Mouse (Mus musculus) olfactory bulb, adult 2 months (tissue): ENCODE data around the gene Gapvd1. TPM values are rescaled to one million over a fixed set of nuclear protein-coding genes. Genes with fewer than 3 reads are reported as not detected.

ENCODE experiments used
- H3K27ac ChIP-seq: fragments of 200-500 bp; 2 replicates; pipeline ENCODE4 v1.5.1; 2012; ENCODE audit warnings: low read depth, low read length; ENCODE audit not compliant: insufficient read depth
- H3K4me1 ChIP-seq: fragments of 200-500 bp; 2 replicates; pipeline ENCODE4 v1.6.1; 2012; ENCODE audit warnings: low read length; ENCODE audit not compliant: control insufficient read depth, insufficient read depth
- H3K4me3 ChIP-seq: fragments of 200-500 bp; 2 replicates; pipeline ENCODE4 v1.5.1; 2012; ENCODE audit warnings: mild to moderate bottlenecking, low read depth, low read length, moderate library complexity; ENCODE audit not compliant: insufficient read depth
- CTCF ChIP-seq: fragments of 200-500 bp; IDR thresholded peaks from 2 replicates; pipeline ENCODE4 v1.5.1; 2012; ENCODE audit warnings: low read depth, mild to moderate bottlenecking, low read length, moderate library complexity; ENCODE audit not compliant: insufficient read depth
- POLR2A ChIP-seq: fragments of 200-500 bp; IDR thresholded peaks from 2 replicates; pipeline ENCODE4 v1.6.1; 2012; ENCODE audit warnings: mild to moderate bottlenecking, low read depth, low read length, moderate library complexity; ENCODE audit not compliant: insufficient read depth
- WGBS: fragments of 180-500 bp; shearing (Covaris S2); methylation state at CpG from one replicate; pipeline ENCODE4 v1.1.7; 2018; 5-methylcytosine and 5-hydroxymethylcytosine counted together
- polyA plus RNA-seq: library from polyadenylated mRNA; stranded (reverse); fragments of >200 nt; gene quantifications from 2 replicates; pipeline ENCODE4 v1.2.4, GENCODE M21; 2012; ENCODE audit warnings: low replicate concordance; ENCODE audit not compliant: missing spikeins, insufficient read depth, insufficient read length

The Gapvd1 gene
- polyA plus RNA-seq, 1 experiment: not detected

- Histone ChIP-seq H3K4me3 (no peak overlapping the region), H3K27ac (no peak overlapping the region), H3K4me1 (peaks cover 6% of the 10 kb centered on the region)
- WGBS: 78% methylated on average over 6 of the region's 6 CpGs
- TF ChIP-seq POLR2A (no peak), CTCF (no peak)
Observed at GRCm38 (mm10) chr2:34774493-34774892, 19.5 kb upstream of the Gapvd1 start.

GRCm38 (mm10) chr2:34773673-34774072, 18.6 kb upstream of the Gapvd1 start:
- no peak overlapping the region for H3K27ac ChIP-seq
- no peak overlapping the region for H3K4me3 ChIP-seq
- 77% methylated on average over 4 of the region's 4 CpGs for WGBS
- no peak for TF ChIP-seq CTCF
- no peak for TF ChIP-seq POLR2A
- H3K4me1 ChIP-seq: peaks cover 6% of the 10 kb centered on the region

GRCm38 (mm10) chr2:34772252-34773235, 17.5 kb upstream of the Gapvd1 start:
- Histone ChIP-seq H3K4me3 (peak overlapping the region; percentile 70), H3K4me1 (peaks cover 6% of the 10 kb centered on the region), H3K27ac (peak overlapping the region; percentile 68)
- WGBS: 2% methylated on average over 50 of the region's 50 CpGs
- TF ChIP-seq POLR2A (no peak), CTCF (no peak)

GRCm38 (mm10) chr2:34771368-34772226, 16.6 kb upstream of the Gapvd1 start, which contains the start of gene Hspa5:
Gene Hspa5, plus strand, starts transcription at chr2:34771970.
- Histone ChIP-seq H3K27ac (peak within 1 kb of the TSS; percentile 80), H3K4me3 (peak within 1 kb of the TSS; percentile 90), H3K4me1 (peaks cover 6% of the 10 kb centered on the region)
- no peak for TF ChIP-seq CTCF
- TF ChIP-seq POLR2A: peak; percentile 99
- under 1% methylated on average over 60 of the region's 60 CpGs for WGBS

- Histone ChIP-seq H3K4me1 (peaks cover 6% of the 10 kb centered on the region), H3K27ac (peak overlapping the region; percentile 80), H3K4me3 (peak overlapping the region; percentile 90)
- TF ChIP-seq CTCF: no peak
- TF ChIP-seq POLR2A: no peak
- whole genome bisulfite sequencing: 0% methylated on average over 6 of the region's 6 CpGs
Observed at GRCm38 (mm10) chr2:34770951-34771350, 15.9 kb upstream of the Gapvd1 start.

GRCm38 (mm10) chr2:34770049-34770448, 15.0 kb upstream of the Gapvd1 start:
- Histone ChIP-seq H3K4me3 (no peak overlapping the region), H3K27ac (no peak overlapping the region), H3K4me1 (peaks cover 6% of the 10 kb centered on the region)
- 94% methylated on average over 2 of the region's 2 CpGs for WGBS
- TF ChIP-seq CTCF (no peak), POLR2A (no peak)

- Histone ChIP-seq H3K4me1 (no peaks in the 10 kb centered on the region), H3K4me3 (no peak overlapping the region), H3K27ac (no peak overlapping the region)
- WGBS: 56% methylated on average over 12 of the region's 12 CpGs
- TF ChIP-seq CTCF: no peak
- no peak for TF ChIP-seq POLR2A
Observed at GRCm38 (mm10) chr2:34764801-34765200, 9.8 kb upstream of the Gapvd1 start.

GRCm38 (mm10) chr2:34762872-34763271, 7.8 kb upstream of the Gapvd1 start:
- WGBS: 78% methylated on average over 2 of the region's 2 CpGs
- Histone ChIP-seq H3K4me1 (no peaks in the 10 kb centered on the region), H3K4me3 (no peak overlapping the region), H3K27ac (no peak overlapping the region)
- TF ChIP-seq CTCF (no peak), POLR2A (no peak)
